Mouse (Mus musculus) erythroid progenitor cell, adult 5-6 weeks (primary cell): ENCODE data around the gene Mdm2. TPM values are rescaled to one million over a fixed set of nuclear protein-coding genes. Genes with fewer than 3 reads are reported as not detected.
"Not testable (repeated sequence)": the region's sequence is repeated elsewhere in the genome, so short reads cannot be mapped to it uniquely, and the experiment has no call there.

Experiments
- ATAC-seq: replicated peaks from 2 replicates; pipeline ENCODE4 v1.8.0; 2016; ENCODE audit warnings: moderate number of reproducible peaks, mild to moderate bottlenecking, moderate TSS enrichment, inconsistent platforms; ENCODE audit not compliant: poor library complexity, low FRiP score, severe bottlenecking
- total RNA-seq, 2 experiments: library from RNA; stranded (forward) in 1 of 2; stranded (reverse) in 1 of 2; fragments of 150-400 nt in 1 of 2; fragments of 186-747, 209-891 nt in 1 of 2; gene quantifications; 2 replicates each; pipeline versions ENCODE4 v1.2.3 to v1.2.4; 2015 to 2017; ENCODE audit warnings: low replicate concordance in 2 of 2

Mdm2 gene
- total RNA-seq (2015; ENCODE audit: low replicate concordance) (82.2 and 84.7 TPM in 2 replicates), total RNA-seq (2017; ENCODE audit: low replicate concordance) (64.4 and 82.0 TPM in 2 replicates)

DNA sequence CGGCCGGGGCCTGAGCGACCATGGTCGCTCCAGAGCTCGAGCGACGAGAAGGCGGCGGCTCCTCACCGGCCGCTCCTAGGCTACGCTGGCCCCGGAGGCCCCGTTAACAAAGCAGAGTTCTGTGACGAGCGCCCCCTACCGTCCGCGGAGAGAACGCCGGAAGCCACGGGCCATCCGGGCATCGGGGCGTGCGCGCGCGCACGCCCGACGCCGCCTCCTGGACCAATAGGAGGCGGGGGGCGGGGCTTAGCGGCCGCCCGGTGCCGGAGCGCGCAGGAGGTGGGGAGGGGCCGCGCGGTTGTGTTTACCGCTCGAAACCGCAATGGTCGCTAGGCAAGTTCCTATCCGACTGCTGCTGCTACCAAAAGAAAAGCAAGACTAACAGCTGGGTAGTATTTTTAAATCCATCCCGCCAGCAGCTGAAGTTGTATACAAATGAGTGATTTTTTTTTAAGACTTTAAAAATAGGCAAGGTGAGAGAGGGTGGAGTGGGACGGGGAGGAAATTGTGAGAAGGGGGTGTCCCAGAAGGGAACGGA lies at the start of gene Mdm2:
Gene Mdm2 (minus strand): TSS at position 155 of the 538 bp plus-strand sequence.
- ATAC-seq: peak; percentile 89

DNA sequence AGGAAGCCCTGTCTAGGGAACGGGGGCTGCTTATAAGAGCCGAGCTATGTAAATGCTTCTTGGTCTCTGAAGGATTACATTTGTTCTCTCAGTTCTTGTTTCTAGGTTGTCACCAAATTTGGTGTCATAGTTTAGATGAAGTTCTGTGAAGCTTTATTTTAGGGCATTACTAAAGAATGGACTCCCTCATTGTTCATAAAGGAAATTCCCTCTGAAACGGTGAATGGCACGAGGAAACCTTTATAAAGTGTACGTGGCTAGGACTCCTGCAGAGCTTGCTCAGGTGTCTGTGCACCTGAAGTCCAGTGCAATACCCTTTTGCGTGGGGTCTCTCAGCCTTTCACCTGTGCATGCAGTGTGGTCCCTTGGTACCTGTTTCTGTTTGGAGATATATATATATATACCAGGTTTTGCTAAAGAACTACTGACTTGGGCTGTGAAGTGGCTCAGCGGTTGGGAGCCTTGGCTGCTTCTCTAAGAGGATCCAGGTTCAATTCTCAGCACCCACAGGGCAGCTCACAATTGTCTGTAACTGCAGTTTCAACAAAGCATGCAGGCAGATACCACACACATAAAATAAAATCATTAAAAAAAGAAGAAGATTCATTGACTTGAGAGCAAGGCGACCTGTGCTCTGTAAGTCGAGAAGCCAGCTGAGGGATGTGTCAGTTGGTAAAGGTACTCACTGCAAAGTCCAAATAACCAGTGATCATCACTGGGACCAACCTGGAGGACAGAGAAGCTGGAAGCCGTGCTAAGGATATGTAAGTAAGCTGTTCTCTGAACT lies 49.5 kb upstream of the Mdm2 start:
- ATAC-seq: no peak

DNA sequence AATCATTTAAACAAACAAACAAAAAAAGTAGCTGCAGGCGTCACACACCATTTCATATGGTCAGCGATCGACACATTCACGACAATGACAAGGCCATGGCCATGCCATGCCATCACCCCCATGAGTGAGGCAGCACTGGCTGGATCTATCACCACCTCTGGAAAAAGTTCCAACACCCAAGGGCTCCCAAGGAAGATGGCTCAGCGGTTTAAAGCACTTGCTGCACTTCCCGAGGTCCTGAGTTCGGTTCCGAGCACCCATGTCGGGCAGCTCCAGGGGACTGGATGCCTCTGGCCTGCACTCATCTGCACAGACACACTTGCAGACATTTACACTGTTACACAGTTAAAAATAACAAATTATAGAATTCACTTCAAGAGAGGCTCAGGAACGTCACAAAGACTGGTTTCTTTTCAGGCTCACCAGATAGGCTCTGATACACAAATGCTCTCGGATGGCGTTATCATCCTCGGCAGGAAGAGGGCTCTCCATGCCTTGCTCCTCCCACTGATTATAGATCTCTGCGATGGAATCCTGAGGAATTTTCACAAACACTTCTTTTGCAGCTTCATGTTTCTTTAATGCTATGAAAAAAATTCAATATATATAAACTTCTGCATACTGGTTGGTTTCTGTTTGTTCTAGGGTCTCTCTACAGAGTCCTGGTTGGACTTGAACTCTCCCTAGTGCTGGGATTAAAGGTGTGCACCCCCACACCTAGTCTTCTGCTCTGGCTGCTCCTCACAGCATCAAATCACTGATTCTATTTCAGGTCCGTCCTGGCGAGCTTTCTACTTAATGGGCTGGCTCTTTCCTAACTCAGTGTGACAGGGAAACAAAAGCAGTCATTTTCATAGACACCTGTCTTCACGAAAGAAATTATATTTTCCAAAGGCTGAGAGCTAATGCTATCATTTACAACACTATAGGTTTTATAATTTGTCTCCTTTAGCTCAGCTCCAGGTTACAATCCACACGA lies 48.5 kb upstream of the Mdm2 start:
- no peak for ATAC-seq

DNA sequence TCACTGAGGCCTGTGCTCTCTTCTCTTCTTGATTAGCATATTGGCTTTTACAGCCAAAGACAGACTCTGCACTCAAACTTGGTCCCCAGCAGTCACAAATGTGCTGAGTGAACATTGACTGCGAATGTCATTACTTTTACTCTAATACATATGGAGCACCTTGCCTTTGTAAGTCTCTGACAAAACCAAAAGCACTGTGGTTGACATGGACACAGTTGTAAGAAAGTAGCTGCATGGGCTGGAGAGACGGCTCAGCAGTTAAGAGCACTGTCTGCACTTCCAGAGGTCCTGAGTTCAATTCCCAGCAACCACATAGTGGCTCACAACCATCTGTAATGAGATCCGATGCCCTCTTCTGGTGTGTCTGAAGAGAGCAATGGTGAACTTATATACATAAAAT lies 47.8 kb upstream of the Mdm2 start:
- ATAC-seq: not testable (repeated sequence)

DNA sequence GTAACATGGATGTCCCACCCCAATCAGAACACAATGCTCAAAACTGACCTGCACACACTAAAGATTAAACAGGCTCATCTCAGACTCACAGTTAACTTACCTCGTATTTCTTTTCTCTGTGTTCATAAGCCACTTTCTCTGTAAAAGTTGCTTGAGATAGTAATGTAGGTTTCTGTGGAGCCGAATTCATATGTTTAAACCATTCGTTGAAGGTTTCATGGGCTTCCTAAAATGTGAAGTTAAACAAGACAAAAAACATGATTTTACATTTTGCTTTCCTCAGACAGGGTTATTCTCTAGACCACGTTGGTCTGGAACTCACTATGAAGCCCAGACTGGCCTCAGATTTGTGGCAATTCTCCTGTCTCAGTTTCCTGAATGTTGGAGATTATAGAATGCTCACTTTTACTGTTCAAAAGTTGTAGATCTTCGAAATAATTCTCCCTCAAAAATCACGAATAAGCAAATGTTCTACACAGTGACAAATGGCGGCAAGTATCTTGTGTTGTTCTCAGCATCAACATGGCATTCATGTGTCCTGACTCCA lies 47.3 kb upstream of the Mdm2 start:
- ATAC-seq: no peak

DNA sequence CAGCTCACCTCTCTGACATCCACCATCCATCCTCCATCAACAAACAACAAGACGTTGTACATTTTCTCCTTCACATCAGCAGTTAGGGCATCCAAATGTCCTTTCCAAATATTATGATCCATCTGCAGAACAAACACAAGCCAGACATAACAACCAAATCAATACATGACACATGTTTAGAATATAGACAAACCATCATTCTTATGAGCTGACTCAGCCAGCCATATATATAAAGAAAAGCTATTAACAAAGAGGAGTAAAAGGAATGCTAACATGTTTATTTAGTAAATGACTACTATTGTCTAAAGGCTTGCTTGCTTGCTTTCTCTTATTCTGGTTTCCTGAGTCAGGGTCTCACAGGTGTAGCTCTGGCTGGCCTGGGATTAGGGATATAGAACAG lies 46.7 kb upstream of the Mdm2 start:
- no peak for ATAC-seq

DNA sequence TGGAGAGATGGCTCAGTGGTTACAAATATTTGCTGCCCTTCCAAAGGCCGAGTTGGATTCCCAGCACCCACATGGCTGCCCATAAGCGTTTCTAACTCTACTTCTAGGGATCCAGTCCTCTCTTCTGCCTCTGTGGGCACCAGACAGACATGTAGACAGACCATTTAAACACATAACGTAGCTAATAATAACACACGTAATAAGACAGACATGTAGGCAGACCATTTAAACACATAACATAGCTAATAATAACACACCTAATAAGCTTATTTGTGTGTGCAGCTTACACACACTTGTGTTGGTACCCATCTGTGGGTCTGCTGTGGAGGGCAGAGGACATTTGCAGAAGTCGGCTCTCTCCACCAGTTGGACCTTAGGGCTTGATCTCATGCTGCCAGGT lies 46.2 kb upstream of the Mdm2 start:
- ATAC-seq: no peak

DNA sequence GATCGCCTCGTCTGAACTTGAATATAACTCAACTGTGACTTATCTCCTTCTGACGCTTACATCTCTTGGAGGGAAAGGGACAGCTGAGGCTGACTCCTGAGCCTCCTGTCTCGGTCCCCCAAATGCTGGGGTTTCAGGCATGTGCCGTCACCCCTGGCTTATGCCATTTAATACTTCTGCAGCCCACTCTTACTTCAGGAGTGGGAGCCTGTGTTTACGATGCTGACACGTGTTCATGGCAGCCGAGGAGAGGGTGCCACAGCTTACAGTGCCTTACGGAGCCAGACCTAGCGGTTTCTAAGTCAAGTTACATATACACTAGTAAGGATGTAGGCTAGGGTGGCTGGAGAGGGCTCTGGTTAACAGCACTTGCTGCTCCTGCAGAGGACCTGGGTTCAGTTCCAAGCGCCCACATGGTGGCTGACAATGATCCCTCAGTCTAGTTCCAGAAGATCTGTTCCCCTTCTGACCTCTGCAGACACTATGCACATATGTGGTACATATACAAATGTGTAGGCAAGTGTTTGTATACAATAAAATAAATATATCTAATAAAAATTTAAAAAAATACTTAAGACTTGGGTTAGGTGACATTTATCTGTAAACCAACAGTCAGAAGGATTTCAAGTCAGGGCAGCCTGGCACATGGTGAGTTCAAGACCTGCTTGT lies 45.4 kb upstream of the Mdm2 start:
- ATAC-seq: no peak

DNA sequence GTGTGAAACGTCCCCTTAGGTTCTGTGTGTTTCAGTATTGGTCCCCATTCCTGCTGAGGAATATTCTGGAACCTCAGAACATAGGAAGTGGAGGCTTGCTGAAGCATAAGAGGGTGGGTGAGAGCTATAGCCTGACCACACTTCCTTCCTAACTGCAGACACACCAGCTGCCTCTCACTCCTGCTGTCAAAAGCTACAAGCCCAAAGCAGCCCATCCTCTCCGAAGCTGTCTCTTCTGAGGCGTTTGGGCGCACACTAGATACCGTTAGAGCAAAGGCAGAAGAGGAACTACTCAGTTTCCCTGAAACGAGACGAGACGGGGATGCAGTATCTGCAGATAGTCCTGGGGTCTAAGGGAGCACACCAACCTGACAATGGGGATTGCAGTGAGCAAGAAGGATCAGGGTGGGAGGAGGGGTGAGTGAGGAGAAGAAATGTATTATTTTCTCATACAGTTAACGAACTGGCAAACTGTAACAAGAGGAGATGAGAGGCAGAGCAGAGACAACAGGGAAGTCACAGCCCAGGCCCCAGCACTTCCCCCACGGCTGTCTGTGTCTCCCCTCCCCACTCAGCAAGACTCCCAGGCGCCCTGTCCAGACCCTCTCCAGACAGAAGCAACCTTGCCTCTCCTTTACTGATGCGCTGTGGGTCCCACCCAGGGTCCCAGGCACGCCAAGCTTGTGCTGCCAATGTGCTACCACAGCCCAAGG lies 44.7 kb upstream of the Mdm2 start:
- ATAC-seq: no peak

DNA sequence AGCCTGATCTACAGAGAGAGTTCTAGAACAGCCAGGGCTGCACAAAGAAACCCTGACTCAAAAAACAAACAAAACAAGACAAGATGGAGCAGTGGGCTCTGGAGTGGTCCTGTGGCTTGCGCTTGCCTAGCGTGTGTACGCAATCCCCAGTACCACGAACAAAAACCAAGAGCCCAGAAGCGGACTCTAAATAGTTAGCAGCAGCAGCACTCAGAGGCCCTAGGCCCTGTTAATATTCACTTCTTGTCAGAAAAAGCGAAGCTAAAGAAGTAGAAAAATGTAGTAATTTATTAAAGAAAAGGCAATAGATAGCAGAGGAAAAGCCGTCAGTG lies 44.0 kb upstream of the Mdm2 start:
- no peak for ATAC-seq

DNA sequence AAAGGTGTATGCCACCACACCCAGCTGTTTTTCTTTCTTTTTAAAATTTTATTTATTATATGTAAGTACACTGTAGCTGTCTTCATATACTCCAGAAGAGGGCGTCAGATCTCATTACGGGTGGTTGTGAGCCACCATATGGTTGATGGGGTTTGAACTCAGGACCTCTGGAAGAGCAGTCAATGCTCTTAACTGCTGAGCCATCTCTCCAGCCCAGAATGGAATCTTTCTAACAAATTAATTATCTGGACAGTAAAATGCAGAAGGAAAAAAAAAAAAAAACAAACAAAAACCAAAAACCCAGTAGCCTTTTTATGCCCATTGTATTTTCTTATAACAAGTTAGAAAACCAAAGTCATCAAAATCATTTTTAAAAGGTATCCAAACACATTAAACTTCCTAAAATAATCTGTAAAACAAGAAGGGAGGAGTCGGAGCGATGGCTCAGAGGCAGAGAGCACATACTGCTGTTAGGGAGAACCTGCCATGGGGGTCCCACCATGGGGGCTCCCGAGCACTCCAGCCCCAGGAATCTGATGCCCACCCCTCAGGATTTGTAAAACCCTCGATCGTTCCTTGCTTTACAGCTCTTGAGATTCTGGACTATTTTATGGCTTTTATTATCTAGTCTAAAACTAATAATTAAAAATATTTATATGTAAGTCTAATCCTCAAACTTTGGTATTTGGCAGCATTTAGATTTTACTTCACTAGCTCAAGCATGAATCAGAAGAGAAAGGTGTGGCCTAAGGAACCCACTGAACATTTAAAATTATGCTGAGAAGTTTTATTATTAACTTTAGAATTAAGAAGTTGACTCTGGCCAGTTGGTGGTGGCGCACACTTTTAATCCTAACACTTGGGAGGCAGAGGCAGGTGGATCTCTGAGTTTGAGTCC lies 43.4 kb upstream of the Mdm2 start:
- no peak for ATAC-seq

DNA sequence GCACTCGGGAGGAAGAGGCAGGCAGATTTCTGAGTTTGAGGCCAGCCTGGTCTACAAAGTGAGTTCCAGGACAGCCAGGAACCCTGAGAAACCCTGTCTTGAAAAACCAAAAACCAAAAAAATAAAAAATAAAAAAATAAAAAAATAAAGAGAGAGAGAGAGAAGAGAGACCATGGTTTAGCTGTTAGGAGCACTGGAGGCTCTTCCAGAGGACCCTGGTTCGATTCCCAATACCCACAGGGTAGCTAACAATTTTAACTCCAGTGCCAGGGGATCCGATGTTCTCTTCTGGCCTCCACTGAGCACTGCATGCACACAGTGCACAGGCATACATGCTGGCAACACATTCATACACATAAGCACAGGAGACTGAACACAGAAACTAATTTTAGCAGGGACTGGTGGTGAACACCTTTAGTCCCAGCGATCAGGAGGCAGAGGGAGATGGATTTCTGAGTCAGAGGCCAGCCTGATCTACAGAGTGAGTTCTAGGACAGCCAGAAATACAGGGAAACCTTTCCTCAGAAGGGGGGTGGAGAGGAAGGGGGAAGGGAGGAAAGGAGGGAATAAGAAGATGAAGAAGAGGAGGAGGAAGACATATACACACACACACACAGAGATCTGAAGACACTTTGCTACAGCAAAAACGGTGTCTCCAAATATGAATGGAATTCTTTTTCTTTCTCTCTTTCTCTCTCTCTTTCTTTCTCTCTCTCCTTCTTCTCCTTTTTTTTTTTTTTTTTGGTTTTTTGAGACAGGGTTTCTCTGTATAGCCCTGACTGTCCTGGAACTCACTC lies 42.5 kb upstream of the Mdm2 start:
- ATAC-seq: no peak

DNA sequence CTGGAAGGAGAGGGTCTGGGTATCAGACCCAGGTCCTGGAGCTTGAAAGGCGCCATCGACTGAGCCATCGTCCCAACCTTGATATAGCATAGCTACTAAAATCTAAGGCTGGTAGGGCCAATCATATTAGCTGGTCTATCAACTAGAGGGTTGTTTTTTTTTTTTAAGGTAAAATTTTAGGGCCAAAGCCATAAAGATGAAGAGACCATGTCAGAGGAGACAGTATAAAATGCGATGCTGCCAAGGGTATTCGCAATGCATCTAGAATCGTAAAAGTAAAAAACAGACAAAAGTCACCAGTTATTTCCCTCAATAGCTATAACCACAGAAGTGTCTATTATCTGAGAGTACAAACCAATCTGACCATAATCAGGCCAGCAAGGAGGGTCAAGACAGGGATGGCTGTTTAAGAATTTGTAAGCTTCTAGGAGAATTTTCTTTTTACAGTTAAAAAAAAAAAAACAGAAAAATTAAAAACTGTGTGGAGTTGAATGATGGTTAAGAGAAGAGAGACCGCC lies 41.8 kb upstream of the Mdm2 start:
- ATAC-seq: no peak

DNA sequence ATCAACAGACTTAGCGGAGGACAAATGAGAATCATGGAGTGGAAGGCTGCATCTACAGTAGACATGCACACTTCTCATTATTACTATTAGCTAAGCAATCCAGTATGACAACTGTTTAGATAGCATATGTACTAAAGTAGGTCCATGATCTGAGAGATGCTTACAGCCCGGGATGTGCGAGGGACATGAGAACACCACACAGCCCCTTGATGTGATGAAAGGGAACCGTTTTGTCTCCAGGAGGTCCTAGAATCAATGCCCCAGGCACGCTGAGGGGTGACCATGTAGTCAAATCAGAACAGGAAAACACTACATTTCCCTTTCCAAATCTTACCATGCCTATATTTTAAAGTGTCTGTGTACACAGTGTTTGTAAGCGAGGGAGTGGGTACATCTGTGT lies 41.2 kb upstream of the Mdm2 start:
- ATAC-seq: no peak

DNA sequence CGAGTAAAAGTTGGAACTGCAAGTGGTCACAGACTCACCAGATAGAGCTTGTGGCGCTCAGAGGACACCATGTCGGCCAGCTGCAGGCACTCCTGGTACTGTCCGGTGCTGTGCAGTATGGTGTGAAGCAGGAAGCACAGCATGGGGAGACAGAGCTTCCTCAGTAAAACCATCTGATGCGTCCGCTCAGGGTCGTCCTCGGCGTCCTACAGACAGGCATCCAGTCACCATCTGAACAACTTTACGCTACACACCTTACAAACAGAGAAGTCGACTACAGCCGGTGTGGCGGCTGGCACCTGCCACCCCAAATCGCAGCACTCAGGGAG lies 40.7 kb upstream of the Mdm2 start:
- no peak for ATAC-seq

DNA sequence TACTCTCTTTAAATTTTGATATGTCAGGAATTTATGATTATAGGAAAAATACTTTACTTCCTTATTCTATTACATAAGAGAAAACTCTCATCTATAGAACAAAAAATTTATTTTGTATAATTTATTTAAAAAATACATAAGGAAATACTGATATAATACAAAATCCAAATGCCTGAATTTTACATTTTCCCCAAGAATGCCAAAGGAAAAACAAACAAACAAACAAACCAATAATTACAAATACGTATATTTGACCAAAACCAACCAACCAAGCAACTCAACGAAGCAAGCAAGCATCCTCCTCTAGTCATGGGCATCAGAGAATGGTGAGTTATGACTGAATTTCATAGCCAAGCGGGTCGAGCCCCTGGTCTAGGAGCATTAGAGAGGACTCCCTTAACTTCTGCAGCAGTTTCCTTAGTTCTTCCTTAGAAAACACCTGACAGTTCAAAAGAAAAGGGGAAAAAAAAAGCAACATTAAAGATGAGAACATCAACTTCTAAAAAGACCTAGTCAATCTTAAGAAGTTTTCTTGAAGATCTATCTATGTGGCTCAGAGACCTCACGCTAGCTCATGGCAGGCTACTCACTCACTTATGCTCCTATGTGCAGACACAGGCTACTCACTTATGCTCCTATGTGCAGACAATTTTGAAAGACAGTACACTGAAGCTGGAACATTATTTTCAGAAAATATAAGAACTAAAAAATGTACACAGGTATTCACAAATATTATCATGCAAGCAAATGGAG lies 40.1 kb upstream of the Mdm2 start:
- no peak for ATAC-seq
